Mouse (Mus musculus): ENCODE data around the gene Fyb2.
"Not testable (repeated sequence)": the region's sequence is repeated elsewhere in the genome, so short reads cannot be mapped to it uniquely, and the experiment has no call there.

Fyb2 gene

DNA sequence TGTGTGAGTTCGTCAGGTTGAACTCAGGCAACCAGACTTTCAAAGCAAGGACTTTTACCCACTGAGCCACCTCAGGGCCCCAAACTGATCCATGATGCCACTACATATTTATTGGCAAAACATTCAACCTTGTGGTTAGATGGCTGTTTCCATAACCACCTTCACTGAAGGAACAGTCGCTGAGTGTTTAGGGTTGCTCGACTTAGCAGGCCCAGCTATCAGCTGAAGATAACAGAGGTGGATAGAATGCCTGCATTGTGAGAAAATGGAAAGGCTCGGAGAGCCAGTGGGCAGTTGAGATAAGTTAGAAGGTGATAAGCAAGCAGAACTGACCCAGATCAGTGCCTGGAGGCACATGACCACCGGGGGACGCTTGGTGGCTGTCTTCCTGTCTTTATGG, 26.3 kb downstream of the Fyb2 start:
- DNase-seq (ENCODE audit: low spot score), result no peak

GRCm38 (mm10) chr4:104941895-104942294, 28.6 kb downstream of the Fyb2 start:
- DNase-seq (ENCODE audit: low spot score), result no peak

DNA sequence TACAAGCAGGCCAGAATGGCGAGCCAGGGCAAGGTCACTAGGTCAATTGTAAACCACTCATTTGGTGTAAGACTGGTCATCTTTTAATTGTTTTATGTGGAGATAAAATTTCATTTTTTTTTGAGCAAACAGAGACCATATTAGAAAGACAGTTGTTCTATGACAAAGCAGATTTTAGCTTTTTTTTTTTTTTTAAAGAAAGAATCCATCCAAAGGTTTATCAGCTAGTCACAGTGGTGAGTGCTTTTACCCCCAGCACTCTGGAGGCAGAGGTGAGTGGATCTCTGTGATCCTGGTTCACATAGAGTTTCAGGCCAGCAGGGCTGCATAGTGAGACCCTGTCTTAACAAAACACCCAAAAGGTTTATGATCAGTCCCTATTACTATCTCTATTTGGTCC, 31.2 kb downstream of the Fyb2 start:
- no peak for DNase-seq (ENCODE audit: low spot score)

DNA sequence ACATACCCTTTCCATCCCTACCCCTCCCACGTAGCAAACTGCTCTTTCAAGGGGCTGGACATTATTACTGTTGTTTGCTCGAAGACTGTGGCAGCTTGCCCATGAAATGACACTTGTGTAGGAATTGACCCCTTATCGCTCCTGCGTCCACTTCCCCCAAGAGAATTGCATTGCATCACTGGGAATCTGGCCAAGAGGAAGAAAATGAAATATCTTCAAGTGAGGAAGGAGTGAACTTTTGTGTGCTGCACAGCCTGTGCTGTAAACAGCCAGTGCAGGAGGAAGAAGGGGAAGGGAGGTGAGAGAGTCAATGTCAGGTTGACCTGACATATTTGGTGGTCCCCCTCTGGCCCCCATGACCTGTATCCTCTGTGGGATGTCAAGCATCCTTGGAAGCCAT, 35.6 kb downstream of the Fyb2 start:
- DNase-seq (ENCODE audit: low spot score), result no peak

DNA sequence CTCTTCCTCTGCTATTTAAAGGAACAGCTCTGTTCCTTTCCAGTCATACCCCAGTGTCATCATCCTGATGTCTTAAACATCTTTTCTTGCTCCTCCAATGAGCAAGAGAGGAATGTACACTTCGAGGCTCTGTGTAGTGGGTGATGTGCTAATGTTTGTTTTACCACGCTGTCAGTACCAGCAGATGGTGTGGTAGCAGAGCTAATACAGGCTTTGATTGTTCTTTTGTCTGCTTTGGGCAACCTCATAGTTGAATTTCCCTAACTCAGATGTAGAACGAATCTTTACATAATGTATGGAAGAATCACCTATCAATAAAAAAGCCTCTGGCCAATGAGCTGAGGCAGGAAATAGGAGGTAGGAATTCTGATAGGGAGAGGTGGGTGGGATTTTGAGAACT, 36.0 kb downstream of the Fyb2 start:
- peak; percentile 2 for DNase-seq (ENCODE audit: low spot score)

- DNase-seq (ENCODE audit: low spot score), result no peak
These were observed 38.1 kb downstream of the Fyb2 start for GRCm38 (mm10) chr4:104951280-104951878.

DNA sequence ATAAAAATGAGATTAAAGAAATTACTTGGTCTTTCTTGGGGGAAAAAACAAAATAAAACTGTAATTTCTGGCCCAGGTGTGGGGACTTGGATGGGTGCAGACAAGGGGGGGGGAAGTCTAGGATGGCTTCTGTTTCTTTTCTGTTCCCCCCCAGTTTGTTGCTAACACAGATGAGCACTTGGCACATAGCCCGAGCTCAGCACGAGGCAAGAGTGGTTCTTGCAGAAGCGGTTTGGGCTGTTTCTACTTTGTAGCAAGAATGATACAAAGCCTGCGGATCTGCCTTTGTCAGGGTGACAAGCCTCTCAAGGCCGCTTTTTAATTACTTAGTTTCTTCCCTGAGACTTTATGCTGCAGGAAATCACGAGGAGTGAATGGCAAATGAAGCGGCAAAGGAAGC, 43.4 kb downstream of the Fyb2 start:
- no peak for DNase-seq (ENCODE audit: low spot score)

GRCm38 (mm10) chr4:104961431-104961830, 48.2 kb downstream of the Fyb2 start:
- no peak for DNase-seq (ENCODE audit: low spot score)

- DNase-seq (ENCODE audit: low spot score), result no peak
These were observed 59.4 kb downstream of the Fyb2 start for GRCm38 (mm10) chr4:104972606-104973005.

DNA sequence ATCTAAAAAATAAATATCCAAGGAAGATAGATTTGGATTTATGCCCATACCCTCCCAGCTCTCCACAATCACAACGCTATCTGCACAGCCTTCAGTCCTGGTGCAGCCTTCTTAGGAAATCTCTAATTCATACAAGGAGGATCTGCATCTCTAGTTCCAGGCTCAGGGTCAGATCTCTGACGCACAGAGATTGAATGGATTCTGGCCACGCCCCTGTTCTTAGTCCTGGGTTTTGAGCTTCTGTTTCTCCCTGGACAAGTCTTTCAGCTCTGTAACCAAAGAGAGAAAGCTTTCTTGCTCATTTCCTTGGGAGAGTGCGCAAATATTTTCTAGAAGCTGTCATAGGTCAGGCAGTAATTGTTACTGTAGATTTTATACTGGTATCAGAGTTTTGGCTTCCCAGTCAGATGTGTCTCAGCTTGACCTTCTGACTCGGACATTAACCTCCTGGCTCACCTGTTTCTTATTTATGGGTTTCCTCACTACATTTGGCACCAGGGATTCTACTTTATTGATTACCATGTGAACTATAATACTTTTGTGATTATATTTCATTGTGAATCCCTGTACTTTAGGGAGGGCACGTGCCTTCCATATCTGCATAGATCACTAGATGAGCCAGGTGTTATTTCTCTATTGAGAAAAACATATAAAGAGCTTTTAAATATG, 62.0 kb downstream of the Fyb2 start:
- DNase-seq (ENCODE audit: low spot score), result no peak

DNA sequence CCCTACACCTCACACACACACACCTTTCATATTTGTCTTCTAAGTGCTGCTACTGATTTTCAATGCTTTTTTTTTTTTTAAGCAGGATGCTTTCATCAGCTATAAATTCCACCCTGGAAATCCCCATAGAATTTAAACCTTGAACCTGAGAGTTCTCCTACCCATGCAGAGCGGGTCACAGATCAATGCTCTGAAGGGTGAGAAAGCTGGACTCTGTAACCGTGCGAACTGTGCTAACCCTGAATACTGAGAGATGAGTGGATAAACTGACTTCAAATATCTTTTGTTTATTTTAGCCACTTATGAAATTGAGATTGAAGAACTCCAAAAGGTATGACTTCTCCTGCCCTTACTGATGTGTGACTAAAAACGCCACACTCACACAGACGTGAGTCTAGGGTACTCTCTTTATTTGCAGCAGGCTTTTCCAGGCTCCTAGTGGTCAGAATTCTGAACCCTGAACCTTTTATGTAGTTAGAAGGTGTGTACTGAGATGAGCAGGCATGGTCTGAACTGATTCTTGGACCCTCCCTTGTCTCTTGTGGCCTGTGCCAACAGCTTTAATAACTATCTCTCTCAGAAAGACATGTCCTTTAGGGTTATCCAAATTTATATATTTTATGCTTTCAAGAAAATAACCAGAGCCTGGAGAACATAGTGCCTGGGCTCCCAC, 72.8 kb downstream of the Fyb2 start:
- DNase-seq (ENCODE audit: low spot score), result no peak

GRCm38 (mm10) chr4:104987631-104988030, 74.4 kb downstream of the Fyb2 start:
- DNase-seq (ENCODE audit: low spot score), result no peak

DNA sequence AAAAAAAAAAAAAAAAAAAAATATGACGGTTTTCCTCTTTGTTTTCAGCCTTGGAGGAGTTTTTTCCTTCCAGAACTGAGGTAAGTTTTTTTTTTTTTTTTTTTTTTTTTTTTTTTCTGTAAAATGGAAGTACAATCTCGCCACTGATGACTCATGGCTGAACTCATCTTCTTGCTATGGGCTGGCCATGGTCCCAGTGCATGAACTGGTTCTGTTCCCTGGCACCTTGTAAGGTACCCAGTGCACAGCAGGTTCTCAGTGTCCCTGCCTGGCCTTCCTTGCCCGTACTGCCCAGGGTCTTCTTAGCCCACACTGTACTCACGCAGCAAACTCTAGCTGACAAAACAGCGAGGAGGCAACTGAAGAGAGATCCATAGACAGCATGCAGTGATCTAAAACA, 74.8 kb downstream of the Fyb2 start:
- DNase-seq (ENCODE audit: low spot score), result no peak

DNA sequence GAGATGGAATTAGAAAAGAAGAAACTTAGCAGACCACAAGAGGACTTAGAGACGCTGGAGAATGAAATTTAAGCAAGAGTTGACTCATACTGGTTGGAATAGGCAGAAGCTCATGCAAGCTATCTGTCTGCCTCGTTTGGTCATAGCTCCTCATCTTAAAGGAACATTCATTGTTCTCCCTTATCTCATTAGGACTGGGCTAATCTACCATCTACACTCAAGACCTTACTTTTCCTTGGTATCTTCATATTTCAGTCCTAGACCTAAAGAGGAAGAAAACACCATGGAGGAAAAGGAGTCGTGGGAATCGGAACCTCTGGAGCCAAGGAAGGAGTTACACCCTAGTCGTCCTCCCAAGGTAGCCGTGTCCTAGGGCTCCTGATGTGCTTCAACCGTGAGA, 75.5 kb downstream of the Fyb2 start:
- no peak for DNase-seq (ENCODE audit: low spot score)

DNA sequence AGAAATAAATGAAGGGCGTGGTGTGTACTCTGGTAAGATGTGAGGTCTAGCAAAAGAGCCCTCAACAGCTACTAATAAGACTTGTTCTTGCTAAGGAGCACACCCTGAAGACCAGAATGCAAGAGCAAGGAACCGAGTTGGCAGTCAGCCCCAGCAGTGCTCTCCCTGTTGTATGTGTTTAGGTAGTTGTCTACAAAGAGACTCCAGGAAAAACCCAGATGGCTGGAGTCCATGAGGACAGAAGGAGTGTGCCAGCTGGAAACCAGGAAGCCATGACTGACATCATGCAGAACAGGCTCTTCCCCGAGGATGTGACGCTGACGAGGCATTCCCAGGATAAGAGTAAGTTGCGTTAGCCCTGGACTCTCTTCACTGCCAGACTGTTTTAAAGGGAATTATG, 76.8 kb downstream of the Fyb2 start:
- no peak for DNase-seq (ENCODE audit: low spot score)

GRCm38 (mm10) chr4:104990686-104991085, 77.4 kb downstream of the Fyb2 start:
- no peak for DNase-seq (ENCODE audit: low spot score)

DNA sequence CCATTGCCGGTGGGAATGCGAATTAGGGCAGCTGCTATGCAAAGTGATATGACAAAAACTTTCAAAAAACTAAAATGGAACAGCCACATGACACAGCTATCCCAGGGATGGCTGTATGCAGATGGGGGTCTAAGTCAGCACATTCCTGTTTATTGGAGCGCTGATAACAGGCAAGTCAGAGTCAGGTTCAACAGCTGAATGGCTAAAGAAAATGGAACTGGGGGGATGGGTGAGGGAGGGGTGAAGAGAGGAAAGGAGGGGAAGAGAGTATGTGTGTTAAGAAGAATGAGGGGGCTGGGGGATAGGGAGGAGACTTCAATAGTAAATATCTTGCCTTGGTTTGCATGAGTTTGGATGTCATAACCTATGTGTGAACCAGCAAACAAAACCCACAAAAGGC, 79.0 kb downstream of the Fyb2 start:
- DNase-seq (ENCODE audit: low spot score), result no peak

GRCm38 (mm10) chr4:104993140-104993874, 80.1 kb downstream of the Fyb2 start:
- no peak for DNase-seq (ENCODE audit: low spot score)

DNA sequence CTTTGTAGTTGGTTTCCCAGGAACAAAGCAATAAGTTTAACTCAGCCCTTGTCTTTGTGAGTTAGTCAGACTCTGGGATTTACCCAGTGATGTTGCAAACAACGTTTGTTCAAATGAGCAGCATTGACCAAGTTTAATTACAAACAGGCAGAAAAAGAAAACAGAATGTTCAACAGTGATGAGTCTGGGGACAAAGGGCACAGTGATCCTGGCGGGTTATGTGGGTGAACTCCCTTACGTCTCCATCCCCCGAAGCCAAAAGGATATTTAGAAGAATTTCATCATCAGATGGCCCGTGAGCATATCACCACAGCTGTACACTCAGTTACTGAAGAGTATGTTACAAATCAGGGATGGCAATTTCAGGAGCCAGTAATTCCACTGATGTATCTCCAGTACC, 86.4 kb downstream of the Fyb2 start:
- no peak for DNase-seq (ENCODE audit: low spot score)

DNA sequence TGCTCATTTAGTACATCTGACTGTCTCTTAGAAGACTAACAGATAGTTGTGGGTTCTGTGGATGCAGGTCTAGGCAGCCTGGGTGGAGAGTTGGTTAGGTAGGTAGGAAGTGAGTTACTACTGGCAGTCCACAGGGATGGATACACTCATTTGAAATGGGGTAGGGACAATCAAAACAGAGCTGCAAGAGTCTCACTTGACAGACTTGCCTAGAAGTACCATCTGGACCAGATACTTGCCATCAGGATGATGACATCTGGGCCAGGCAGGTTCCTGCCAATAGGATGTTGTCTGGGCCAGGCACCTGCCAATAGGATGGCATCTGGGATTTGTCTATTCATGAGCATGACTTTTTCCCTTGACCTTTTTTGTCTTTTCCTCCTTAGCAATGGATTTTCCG, 88.5 kb downstream of the Fyb2 start:
- no peak for DNase-seq (ENCODE audit: low spot score)

- DNase-seq (ENCODE audit: low spot score), result no peak
These were observed 90.9 kb downstream of the Fyb2 start for GRCm38 (mm10) chr4:105004135-105004534.

- DNase-seq (ENCODE audit: low spot score), result not testable (repeated sequence)
These were observed 91.4 kb downstream of the Fyb2 start for GRCm38 (mm10) chr4:105004649-105005048.

All from left cerebral cortex, adult 11 months (tissue).